Mouse (Mus musculus): ENCODE results near the gene Prkn.

DNA sequence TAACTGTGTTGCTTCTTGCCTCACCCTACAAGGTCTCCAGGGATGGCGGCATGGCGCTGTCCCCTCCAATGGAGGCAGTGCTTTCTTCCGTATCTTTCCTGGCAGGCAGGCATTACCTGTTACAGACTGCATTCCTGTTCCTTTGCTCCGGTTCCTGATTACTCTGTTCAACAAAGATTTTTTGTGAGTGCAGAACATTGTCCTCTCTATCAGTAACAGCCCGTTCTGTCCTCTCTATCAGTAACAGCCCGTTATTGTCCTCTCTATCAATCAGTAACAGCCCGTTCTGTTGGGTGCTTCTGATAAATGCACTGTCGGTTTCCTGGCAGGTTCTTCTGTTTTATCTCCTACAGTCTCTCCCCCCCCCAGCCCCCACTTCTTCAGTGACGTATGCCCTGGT lies 1156.1 kb downstream of the Prkn start:
- TF ChIP-seq CTCF (IDR thresholded peaks at IDR 0.05; ENCODE audit: borderline replicate concordance, insufficient read depth, low read depth, low read length) (no peak), POLR2A (IDR thresholded peaks at IDR 0.05; ENCODE audit: borderline replicate concordance, insufficient read depth, low read length) (no peak)

All from cerebellum, adult 2 months (tissue).